Mouse (Mus musculus) heart, postnatal 0 days (tissue): Measurements from ENCODE around the gene Msl1.

Experiments used
- CTCF ChIP-seq: IDR thresholded peaks from 2 replicates; pipeline ENCODE4 v1.5.1; 2016; ENCODE audit warnings: antibody characterized with exemption, control low read depth, low read depth
- EP300 ChIP-seq: IDR thresholded peaks from 2 replicates; pipeline ENCODE4 v1.6.1; 2016; ENCODE audit warnings: antibody characterized with exemption, low read depth

DNA sequence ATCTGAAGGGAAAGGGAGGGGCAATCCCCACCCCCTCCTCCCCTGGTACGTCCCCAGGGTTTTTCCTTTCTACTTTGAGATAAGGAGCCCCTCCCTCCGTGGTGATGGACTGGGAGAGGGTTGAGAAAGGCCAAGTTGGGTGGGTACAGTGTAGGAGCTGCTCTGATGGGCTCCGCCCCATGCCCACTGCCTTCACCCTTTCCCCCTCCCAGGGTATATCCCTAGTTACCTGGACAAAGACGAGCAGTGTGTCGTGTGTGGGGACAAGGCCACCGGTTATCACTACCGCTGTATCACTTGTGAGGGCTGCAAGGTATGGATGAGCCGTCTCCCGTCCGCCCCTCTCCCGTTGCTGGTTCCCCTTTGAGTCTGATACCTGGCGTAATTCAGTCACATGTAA, 38.6 kb upstream of the Msl1 start:
- TF ChIP-seq CTCF (no peak), EP300 (no peak)
